Mouse (Mus musculus): ENCODE data around the gene Gm4491. TPM values are rescaled to one million over a fixed set of nuclear protein-coding genes. Genes with fewer than 3 reads are reported as not detected.
"Not testable (repeated sequence)": the region's sequence is repeated elsewhere in the genome, so short reads cannot be mapped to it uniquely, and the experiment has no call there.

Gene Gm4491
- polyA plus RNA-seq, 1 experiment from 2014 or later: not detected

- H3K27me3 ChIP-seq: no peaks in the 10 kb centered on the region
- no peak overlapping the region for H3K4me2 ChIP-seq (replicated peaks)
- H3K9ac ChIP-seq (replicated peaks): no peak overlapping the region
- 84% methylated on average over 6 of the region's 6 CpGs for WGBS
- no peak for ATAC-seq (replicated peaks)
- H3K36me3 ChIP-seq: no peaks in the 10 kb centered on the region
- no peaks in the 10 kb centered on the region for H3K4me1 ChIP-seq
- H3K27ac ChIP-seq (replicated peaks): no peak overlapping the region
- no peaks in the 10 kb centered on the region for H3K9me3 ChIP-seq
- no peak overlapping the region for H3K4me3 ChIP-seq
Observed at GRCm38 (mm10) chr14:57075537-57075936, 40.1 kb downstream of the Gm4491 start.

GRCm38 (mm10) chr14:57069906-57070305, 45.8 kb downstream of the Gm4491 start:
- not testable (repeated sequence) for ATAC-seq (replicated peaks); H3K27ac ChIP-seq (replicated peaks); H3K4me1 ChIP-seq; H3K9me3 ChIP-seq; H3K9ac ChIP-seq (replicated peaks); H3K36me3 ChIP-seq; H3K27me3 ChIP-seq; H3K4me3 ChIP-seq; H3K4me2 ChIP-seq (replicated peaks)
- 1% methylated on average over 2 of the region's 2 CpGs for WGBS

GRCm38 (mm10) chr14:57066053-57066452, 49.6 kb downstream of the Gm4491 start:
- H3K36me3 ChIP-seq: no peaks in the 10 kb centered on the region
- H3K4me2 ChIP-seq (replicated peaks): no peak overlapping the region
- no peaks in the 10 kb centered on the region for H3K4me1 ChIP-seq
- no peak overlapping the region for H3K9ac ChIP-seq (replicated peaks)
- H3K4me3 ChIP-seq: no peak overlapping the region
- no peak for ATAC-seq (replicated peaks)
- no peak overlapping the region for H3K27ac ChIP-seq (replicated peaks)
- H3K9me3 ChIP-seq: no peaks in the 10 kb centered on the region
- no peaks in the 10 kb centered on the region for H3K27me3 ChIP-seq

Other genes with a start within 250 kb of the Gm4491 start
- gene Zmym2, start 229.2 kb downstream of the Gm4491 start, polyA plus RNA-seq (2015; fragmentation: Nextera tagmentation; extraction: Ambion mirVana): 70.8 and 74.7 TPM in 2 replicates
- gene Gja3, start 57.8 kb downstream of the Gm4491 start, polyA plus RNA-seq (2015; fragmentation: Nextera tagmentation; extraction: Ambion mirVana): 0.08 and 0.17 TPM in 2 replicates
- gene Gjb2, start 11.2 kb downstream of the Gm4491 start, polyA plus RNA-seq (2015; fragmentation: Nextera tagmentation; extraction: Ambion mirVana): 5.3 and 7.1 TPM in 2 replicates
- gene Gjb6, start 17.7 kb upstream of the Gm4491 start, polyA plus RNA-seq (2015; fragmentation: Nextera tagmentation; extraction: Ambion mirVana): 7.6 and 8.5 TPM in 2 replicates

Data from forebrain, embryonic 15.5 days (tissue).